Mouse (Mus musculus) hindbrain, postnatal 0 days (tissue): ENCODE results near the gene Gm28042. TPM values are rescaled to one million over a fixed set of nuclear protein-coding genes. Genes with fewer than 3 reads are reported as not detected.

Experiments
- ATAC-seq: fragments of 200-750 bp; cut with Nextera tagmentation; 2 replicates; pipeline ENCODE4 v1.8.0; 2017; ENCODE audit warnings: mild to moderate bottlenecking, moderate TSS enrichment, moderate library complexity
- DNase-seq: peaks from one replicate; pipeline ENCODE4 v3.0.0-alpha.2; 2015; ENCODE audit warnings: low spot score
- H3K27ac ChIP-seq: fragments of 300-500 bp; sonication (generic); 2 replicates; pipeline ENCODE4 v1.5.1; 2014; ENCODE audit warnings: mild to moderate bottlenecking
- H3K27me3 ChIP-seq: fragments of 300-500 bp; sonication (generic); 2 replicates; pipeline ENCODE4 v1.6.1; 2014; ENCODE audit warnings: low read length, mixed read lengths; ENCODE audit not compliant: insufficient read depth
- H3K36me3 ChIP-seq: fragments of 300-500 bp; sonication (generic); 2 replicates; pipeline ENCODE4 v1.6.1; 2014; ENCODE audit warnings: low read length, mixed read lengths; ENCODE audit not compliant: insufficient read depth
- H3K4me1 ChIP-seq: fragments of 300-500 bp; sonication (generic); 2 replicates; pipeline ENCODE4 v1.6.1; 2014; ENCODE audit warnings: antibody characterized with exemption, low read length, mixed read lengths; ENCODE audit not compliant: insufficient read depth
- H3K4me2 ChIP-seq: fragments of 300-500 bp; sonication (generic); 2 replicates; pipeline ENCODE4 v1.6.1; 2014; ENCODE audit warnings: low read depth, mild to moderate bottlenecking, low read length, moderate library complexity, mixed read lengths
- H3K4me3 ChIP-seq: fragments of 300-500 bp; sonication (generic); 2 replicates; pipeline ENCODE4 v1.5.1; 2014; ENCODE audit warnings: low read length
- H3K9ac ChIP-seq: fragments of 300-500 bp; sonication (generic); replicated peaks from 2 replicates; pipeline ENCODE4 v1.6.1; 2014; ENCODE audit warnings: mild to moderate bottlenecking, low read length, moderate library complexity, mixed read lengths
- H3K9me3 ChIP-seq: fragments of 300-500 bp; sonication (generic); 2 replicates; pipeline ENCODE4 v1.6.1; 2016; ENCODE audit warnings: low read length, mixed read lengths
- CTCF ChIP-seq: IDR thresholded peaks from 2 replicates; pipeline ENCODE4 v1.5.1; 2016; ENCODE audit warnings: antibody characterized with exemption, control low read depth, low read depth
- WGBS: fragments of 180-500 bp; shearing (Covaris S2); extraction: QIAGEN DNeasy Blood & Tissue Kit; methylation state at CpG from one replicate; pipeline ENCODE4 v1.1.7; 2014; 5-methylcytosine and 5-hydroxymethylcytosine counted together
- polyA plus RNA-seq: library from polyadenylated mRNA; unstranded; fragments of >200 nt; fragmentation: Nextera tagmentation; extraction: Ambion mirVana; gene quantifications from 2 replicates; pipeline ENCODE4 v1.2.1, GENCODE M21; 2015
- total RNA-seq: library from RNA; depleted of rRNA; stranded (reverse); fragments of >200 nt; gene quantifications from 2 replicates; pipeline ENCODE4 v1.2.3, GENCODE M21; 2014

Gm28042 gene
- total and polyA plus RNA-seq, 2 experiments from 2014 or later, result 1.3 to 6.8 TPM

- ATAC-seq (peak; percentile 40; the same call in 1 of the 2 replicates), DNase-seq (peak; percentile 73)
- Histone ChIP-seq H3K27me3 (no peaks in the 10 kb centered on the region), H3K4me3 (no peak overlapping the region), H3K4me2 (no peak overlapping the region), H3K4me1 (no peaks in the 10 kb centered on the region), H3K9me3 (no peaks in the 10 kb centered on the region), H3K36me3 (peaks cover 31% of the 10 kb centered on the region), H3K9ac (no peak overlapping the region), H3K27ac (no peak overlapping the region)
- peak; percentile 72 for TF ChIP-seq CTCF
- WGBS, result 69% methylated on average over 8 of the region's 8 CpGs
These were observed 15.7 kb upstream of the Gm28042 start for GRCm38 (mm10) chr2:120011462-120012200.

GRCm38 (mm10) chr2:120012924-120013323 is 14.4 kb upstream of the Gm28042 start:
- H3K36me3 ChIP-seq, result peaks cover 43% of the 10 kb centered on the region
- 91% methylated on average over 13 of the region's 13 CpGs for WGBS
- H3K27me3 ChIP-seq, result no peaks in the 10 kb centered on the region
- H3K9ac ChIP-seq, result no peak overlapping the region
- H3K4me1 ChIP-seq, result no peaks in the 10 kb centered on the region
- no peak overlapping the region for H3K4me2 ChIP-seq
- H3K27ac ChIP-seq, result no peak overlapping the region
- DNase-seq (no peak), ATAC-seq (no peak)
- H3K9me3 ChIP-seq, result no peaks in the 10 kb centered on the region
- no peak for TF ChIP-seq CTCF
- H3K4me3 ChIP-seq, result no peak overlapping the region

- Histone ChIP-seq H3K9ac (no peak overlapping the region), H3K4me1 (no peaks in the 10 kb centered on the region), H3K27me3 (no peaks in the 10 kb centered on the region), H3K36me3 (peaks cover 54% of the 10 kb centered on the region), H3K4me2 (no peak overlapping the region), H3K4me3 (no peak overlapping the region), H3K27ac (no peak overlapping the region), H3K9me3 (no peaks in the 10 kb centered on the region)
- DNase-seq (no peak), ATAC-seq (no peak)
- TF ChIP-seq CTCF, result no peak
- 95% methylated on average over 2 of the region's 2 CpGs for WGBS
These were observed 13.3 kb upstream of the Gm28042 start for GRCm38 (mm10) chr2:120013831-120014486.

- no peak overlapping the region for H3K27ac ChIP-seq
- no peak overlapping the region for H3K4me3 ChIP-seq
- ATAC-seq (no peak), DNase-seq (no peak)
- no peaks in the 10 kb centered on the region for H3K9me3 ChIP-seq
- no peak overlapping the region for H3K4me2 ChIP-seq
- no peak overlapping the region for H3K9ac ChIP-seq
- no peaks in the 10 kb centered on the region for H3K27me3 ChIP-seq
- peaks cover 72% of the 10 kb centered on the region for H3K36me3 ChIP-seq
- WGBS, result 91% methylated on average over 4 of the region's 4 CpGs
- no peaks in the 10 kb centered on the region for H3K4me1 ChIP-seq
- TF ChIP-seq CTCF, result no peak
These were observed 11.4 kb upstream of the Gm28042 start for GRCm38 (mm10) chr2:120015882-120016281.

- WGBS, result 88% methylated on average over 12 of the region's 12 CpGs
- no peak overlapping the region for H3K4me3 ChIP-seq
- H3K4me2 ChIP-seq, result no peak overlapping the region
- no peaks in the 10 kb centered on the region for H3K9me3 ChIP-seq
- no peak for TF ChIP-seq CTCF
- H3K4me1 ChIP-seq, result no peaks in the 10 kb centered on the region
- no peaks in the 10 kb centered on the region for H3K27me3 ChIP-seq
- no peak overlapping the region for H3K27ac ChIP-seq
- DNase-seq (no peak), ATAC-seq (no peak)
- H3K9ac ChIP-seq, result no peak overlapping the region
- peaks cover 88% of the 10 kb centered on the region for H3K36me3 ChIP-seq
These were observed 9.7 kb upstream of the Gm28042 start for GRCm38 (mm10) chr2:120017599-120017998.

GRCm38 (mm10) chr2:120024337-120024736 is 3.0 kb upstream of the Gm28042 start:
- Histone ChIP-seq H3K9ac (no peak overlapping the region), H3K4me2 (no peak overlapping the region), H3K36me3 (peaks cover 62% of the 10 kb centered on the region), H3K9me3 (no peaks in the 10 kb centered on the region), H3K27me3 (no peaks in the 10 kb centered on the region), H3K4me3 (no peak overlapping the region), H3K27ac (no peak overlapping the region), H3K4me1 (peaks cover 10% of the 10 kb centered on the region; the same call in 1 of the 2 replicates)
- DNase-seq, result no peak
- WGBS, result 88% methylated on average over 5 of the region's 5 CpGs
- no peak for ATAC-seq
- no peak for TF ChIP-seq CTCF

GRCm38 (mm10) chr2:120027950-120028331 is 648 bp downstream of the Gm28042 start:
- Histone ChIP-seq H3K4me1 (peaks cover 10% of the 10 kb centered on the region; the same call in 1 of the 2 replicates), H3K9ac (peak overlapping the region; percentile 77), H3K27ac (peak overlapping the region; percentile 88), H3K9me3 (no peaks in the 10 kb centered on the region), H3K4me3 (peak overlapping the region; percentile 67), H3K36me3 (peaks cover 30% of the 10 kb centered on the region), H3K27me3 (no peaks in the 10 kb centered on the region), H3K4me2 (peak overlapping the region; percentile 67)
- TF ChIP-seq CTCF, result no peak
- DNase-seq (peak; percentile 18), ATAC-seq (0 out of 2 replicates have a peak, but pooled peaks have one; percentile 10)
- 33% methylated on average over 3 of the region's 3 CpGs for WGBS
